Mouse (Mus musculus) CH12.LX (cell line): ENCODE data around the gene Eef1a1. TPM values are rescaled to one million over a fixed set of nuclear protein-coding genes. Genes with fewer than 3 reads are reported as not detected.

Experiments used
- DNase-seq: peaks from one replicate; pipeline ENCODE4 v3.0.0-alpha.2; 2013; ENCODE audit errors: extremely low read depth
- H3K27ac ChIP-seq: 2 replicates; pipeline ENCODE4 v1.5.1; 2012; ENCODE audit warnings: low read depth, mild to moderate bottlenecking, control low read depth, moderate library complexity; ENCODE audit not compliant: insufficient read depth
- H3K27me3 ChIP-seq: replicated peaks from 2 replicates; pipeline ENCODE3; 2012; ENCODE audit warnings: inconsistent platforms
- H3K36me3 ChIP-seq, 2 experiments: replicated peaks in 1 of 2; 2 replicates each; pipeline versions ENCODE3 to v1.6.1; 2012; ENCODE audit warnings: inconsistent platforms in 1 of 2, low read length in 1 of 2, mild to moderate bottlenecking in 1 of 2, mixed read lengths in 1 of 2, moderate library complexity in 1 of 2; ENCODE audit not compliant: control insufficient read depth in 1 of 2, insufficient read depth in 1 of 2
- H3K4me1 ChIP-seq, 2 experiments: 2 replicates each; pipeline ENCODE4 v1.6.1; 2012; ENCODE audit warnings: inconsistent platforms in 1 of 2, moderate library complexity in 1 of 2; ENCODE audit not compliant: insufficient read depth in 2 of 2, control insufficient read depth in 1 of 2
- H3K4me2 ChIP-seq: 2 replicates; pipeline ENCODE4 v1.6.1; 2012; ENCODE audit warnings: low read depth, mild to moderate bottlenecking, control low read depth; ENCODE audit not compliant: poor library complexity, insufficient read depth, severe bottlenecking
- H3K4me3 ChIP-seq, 3 experiments: fragments of 150-350 bp in 1 of 3; sonication (generic) in 1 of 3; replicated peaks in 1 of 3; 2 replicates each; pipeline versions ENCODE3 to v1.5.1; 2011 to 2012; ENCODE audit warnings: low read depth in 2 of 3, low read length in 2 of 3, mild to moderate bottlenecking in 2 of 3, moderate library complexity in 2 of 3, control low read depth in 1 of 3, improper control_type of control experiment in 1 of 3, inconsistent platforms in 1 of 3, mixed read lengths in 1 of 3; ENCODE audit not compliant: poor library complexity in 1 of 3
- H3K79me2 ChIP-seq: replicated peaks from 2 replicates; pipeline ENCODE4 v1.6.1; 2012; ENCODE audit warnings: mild to moderate bottlenecking, moderate library complexity; ENCODE audit not compliant: control insufficient read depth, poor library complexity, insufficient read depth, severe bottlenecking; ENCODE audit errors: extremely low read depth
- H3K9ac ChIP-seq: 2 replicates; pipeline ENCODE4 v1.6.1; 2012; ENCODE audit warnings: low read depth, mild to moderate bottlenecking, control low read depth, moderate library complexity; ENCODE audit not compliant: insufficient read depth
- H3K9me3 ChIP-seq: replicated peaks from 2 replicates; pipeline ENCODE3; 2012; ENCODE audit warnings: low read length, inconsistent platforms, mixed read lengths
- BHLHE40 ChIP-seq: IDR thresholded peaks from 2 replicates; pipeline ENCODE4 v1.6.1; 2011; ENCODE audit warnings: mild to moderate bottlenecking, low read depth, low read length, improper control_type of control experiment
- CHD1 ChIP-seq: IDR thresholded peaks from 2 replicates; pipeline ENCODE4 v1.6.1; 2012; ENCODE audit warnings: low read depth, low read length, improper control_type of control experiment, inconsistent platforms
- CHD2 ChIP-seq: IDR thresholded peaks from 2 replicates; pipeline ENCODE4 v1.6.1; 2011; ENCODE audit warnings: low read length, improper control_type of control experiment
- CTCF ChIP-seq, 2 experiments: IDR thresholded peaks in 1 of 2; conservative IDR thresholded peaks in 1 of 2; 2 replicates each; pipeline ENCODE4 v1.5.1; 2011 to 2012; ENCODE audit warnings: low read depth in 2 of 2, low read length in 2 of 2, improper control_type of control experiment in 1 of 2, inconsistent platforms in 1 of 2, mild to moderate bottlenecking in 1 of 2, moderate library complexity in 1 of 2
- E2F4 ChIP-seq: IDR thresholded peaks from 2 replicates; pipeline ENCODE4 v1.6.1; 2011; ENCODE audit warnings: low read depth, low read length, improper control_type of control experiment; ENCODE audit not compliant: insufficient replicate concordance
- ELF1 ChIP-seq: IDR thresholded peaks from 2 replicates; pipeline ENCODE4 v1.6.1; 2014; ENCODE audit warnings: low read depth, mild to moderate bottlenecking, inconsistent platforms, low read length, improper control_type of control experiment
- EP300 ChIP-seq: IDR thresholded peaks from 2 replicates; pipeline ENCODE4 v1.6.1; 2011; ENCODE audit warnings: low read length, improper control_type of control experiment
- ETS1 ChIP-seq: conservative IDR thresholded peaks from 2 replicates; pipeline ENCODE4 v1.6.1; 2012; ENCODE audit warnings: low read depth, mild to moderate bottlenecking, inconsistent platforms, low read length, improper control_type of control experiment, moderate library complexity
- HCFC1 ChIP-seq: IDR thresholded peaks from 2 replicates; pipeline ENCODE4 v1.6.1; 2012; ENCODE audit warnings: low read depth, mild to moderate bottlenecking, inconsistent platforms, low read length, improper control_type of control experiment
- IRF4 ChIP-seq: IDR thresholded peaks from 2 replicates; pipeline ENCODE4 v1.6.1; 2014; ENCODE audit warnings: low read depth, mild to moderate bottlenecking, inconsistent platforms, low read length, improper control_type of control experiment
- JUN ChIP-seq: IDR thresholded peaks from 2 replicates; pipeline ENCODE4 v1.6.1; 2011; ENCODE audit warnings: low read depth, mild to moderate bottlenecking, low read length, improper control_type of control experiment, moderate library complexity; ENCODE audit not compliant: insufficient read depth
- KAT2A ChIP-seq: IDR thresholded peaks from 2 replicates; pipeline ENCODE4 v1.6.1; 2012; ENCODE audit warnings: low read length, improper control_type of control experiment, inconsistent platforms; ENCODE audit not compliant: insufficient replicate concordance
- MEF2A ChIP-seq: IDR thresholded peaks from 2 replicates; pipeline ENCODE4 v1.6.1; 2014; ENCODE audit warnings: low read depth, mild to moderate bottlenecking, inconsistent platforms, low read length, improper control_type of control experiment, borderline replicate concordance
- MXI1 ChIP-seq: IDR thresholded peaks from 2 replicates; pipeline ENCODE4 v1.6.1; 2011; ENCODE audit warnings: mild to moderate bottlenecking, low read depth, low read length, improper control_type of control experiment
- MYC ChIP-seq: IDR thresholded peaks from 2 replicates; pipeline ENCODE4 v1.6.1; 2011; ENCODE audit warnings: low read depth, mild to moderate bottlenecking, improper control_type of control experiment, low read length
- NELFE ChIP-seq: IDR thresholded peaks from 2 replicates; pipeline ENCODE4 v1.6.1; 2011; ENCODE audit warnings: low read depth, low read length, improper control_type of control experiment
- PAX5 ChIP-seq: IDR thresholded peaks from 2 replicates; pipeline ENCODE4 v1.6.1; 2012; ENCODE audit warnings: low read length, inconsistent platforms, mixed read lengths
- POLR2A ChIP-seq: IDR thresholded peaks from 2 replicates; pipeline ENCODE4 v1.6.1; 2011; ENCODE audit warnings: low read depth, mild to moderate bottlenecking, improper control_type of control experiment, low read length
- RAD21 ChIP-seq: IDR thresholded peaks from 2 replicates; pipeline ENCODE4 v1.6.1; 2011; ENCODE audit warnings: low read depth, mild to moderate bottlenecking, low read length, improper control_type of control experiment, moderate library complexity
- RCOR1 ChIP-seq: conservative IDR thresholded peaks from 2 replicates; pipeline ENCODE4 v1.6.1; 2012; ENCODE audit warnings: low read depth, mild to moderate bottlenecking, inconsistent platforms, low read length, improper control_type of control experiment
- SIN3A ChIP-seq: IDR thresholded peaks from 2 replicates; pipeline ENCODE4 v1.6.1; 2012; ENCODE audit warnings: low read length, improper control_type of control experiment, inconsistent platforms
- TBP ChIP-seq: conservative IDR thresholded peaks from 2 replicates; pipeline ENCODE4 v1.6.1; 2011; ENCODE audit warnings: low read depth, low read length, improper control_type of control experiment
- UBTF ChIP-seq: IDR thresholded peaks from 2 replicates; pipeline ENCODE4 v1.6.1; 2012; ENCODE audit warnings: low read depth, mild to moderate bottlenecking, inconsistent platforms, low read length, improper control_type of control experiment, moderate library complexity
- USF1 ChIP-seq: IDR thresholded peaks from 2 replicates; pipeline ENCODE4 v1.6.1; 2014; ENCODE audit warnings: low read depth, mild to moderate bottlenecking, inconsistent platforms, low read length, improper control_type of control experiment
- USF2 ChIP-seq: conservative IDR thresholded peaks from 2 replicates; pipeline ENCODE4 v1.6.1; 2011; ENCODE audit warnings: low read depth, low read length, improper control_type of control experiment
- ZC3H11A ChIP-seq: IDR thresholded peaks from 2 replicates; pipeline ENCODE4 v1.6.1; 2012; ENCODE audit warnings: low read depth, mild to moderate bottlenecking, inconsistent platforms, low read length, improper control_type of control experiment
- ZKSCAN1 ChIP-seq: IDR thresholded peaks from 2 replicates; pipeline ENCODE4 v1.6.1; 2012; ENCODE audit warnings: low read depth, inconsistent platforms, low read length, improper control_type of control experiment, borderline replicate concordance
- ZMIZ1 ChIP-seq: IDR thresholded peaks from 2 replicates; pipeline ENCODE4 v1.6.1; 2012; ENCODE audit warnings: low read depth, mild to moderate bottlenecking, inconsistent platforms, low read length, improper control_type of control experiment
- dilution Hi-C: fragments of 300-500 bp; cut with MboI; formaldehyde crosslinking; loops from 2 replicates; pipeline ENCODE4 v1.14.3; 2020; ENCODE audit warnings: low sequenced_read_pairs; ENCODE audit not compliant: extremely low pct_unique_long_range_greater_than_20kb, extremely low pct_ligation_motif_present
- in situ Hi-C: fragments of 300-500 bp; cut with MboI; formaldehyde crosslinking; loops from 3 replicates; pipeline ENCODE4 v1.14.3; 2019; ENCODE audit warnings: low sequenced_read_pairs, low pct_ligation_motif_present, low pct_unique_long_range_greater_than_20kb, mixed read lengths
- polyA plus RNA-seq: library from polyadenylated mRNA; unstranded; fragments of >175 nt; gene quantifications from 2 replicates; pipeline ENCODE4 v1.2.1, GENCODE M21; 2012; ENCODE audit warnings: low read depth; ENCODE audit not compliant: insufficient read length
- total RNA-seq, 2 experiments: library from RNA; depleted of rRNA; stranded (reverse); fragments of 300-350 nt in 1 of 2; fragments of >200 nt in 1 of 2; gene quantifications; 2 replicates each; pipeline ENCODE4 v1.2.3; 2012 to 2014

Eef1a1 gene
- total and polyA plus RNA-seq, 3 experiments = 12,362 to 21,026 (median 18,409) TPM

GRCm38 (mm10) chr9:78503223-78504079 lies 14.5 kb upstream of the Eef1a1 start (continued):
- TF ChIP-seq UBTF = no peak
- peak; percentile 95 for TF ChIP-seq CHD1
- TF ChIP-seq POLR2A = peak; percentile 42
- no peak for TF ChIP-seq HCFC1
- no peak for TF ChIP-seq ETS1
- no peak for TF ChIP-seq IRF4
- TF ChIP-seq EP300 = no peak
- no peak for TF ChIP-seq USF2
- TF ChIP-seq KAT2A = no peak
- TF ChIP-seq E2F4 = no peak
- TF ChIP-seq BHLHE40 = peak; percentile 22; the same call in 1 of the 2 replicates

- H3K4me1 ChIP-seq = peaks cover 4 to 19% of the 10 kb centered on the region in 2 experiments
- DNase-seq = no peak
- no peak overlapping the region for H3K4me3 ChIP-seq
- no peaks in the 10 kb centered on the region for H3K27me3 ChIP-seq
- peaks cover 19% of the 10 kb centered on the region for H3K79me2 ChIP-seq
- no peak overlapping the region for H3K27ac ChIP-seq
- no peak overlapping the region for H3K4me2 ChIP-seq
- H3K9me3 ChIP-seq = no peaks in the 10 kb centered on the region
- TF ChIP-seq MEF2A (no peak), SIN3A (no peak), CHD2 (no peak), ZMIZ1 (no peak), CTCF (conservative IDR thresholded peaks at IDR 0.05 in 1 of 2, IDR thresholded peaks at IDR 0.05 in 1 of 2; ENCODE audit: low read depth in 2 of 2, low read length in 2 of 2) (peak in 1 of 2 experiments; percentile 19; a peak in 1 of 4 replicates), BHLHE40 (no peak), JUN (no peak)
- TF ChIP-seq, all 38 proteins: peak for 1
- H3K36me3 ChIP-seq = no peaks in the 10 kb centered on the region
- dilution Hi-C loops (no loop called here), in situ Hi-C loops (no loop called here)
- no peak overlapping the region for H3K9ac ChIP-seq
Measured at GRCm38 (mm10) chr9:78501284-78501683, 12.3 kb upstream of the Eef1a1 start.

- H3K4me2 ChIP-seq = no peak overlapping the region
- H3K79me2 ChIP-seq = peaks cover 15% of the 10 kb centered on the region
- TF ChIP-seq MYC = no peak
- TF ChIP-seq USF1 = no peak
- TF ChIP-seq CHD2 = no peak
- TF ChIP-seq RAD21 = no peak
- TF ChIP-seq KAT2A = no peak
- TF ChIP-seq USF2 = no peak
- TF ChIP-seq NELFE = no peak
- TF ChIP-seq E2F4 = no peak
- TF ChIP-seq MXI1 = no peak
- TF ChIP-seq ETS1 = no peak
- TF ChIP-seq POLR2A = no peak
- TF ChIP-seq ZKSCAN1 = no peak
- no peak for TF ChIP-seq RCOR1
- TF ChIP-seq TBP = no peak
- TF ChIP-seq ELF1 = no peak
- TF ChIP-seq ZC3H11A = no peak
- TF ChIP-seq PAX5 = no peak
- TF ChIP-seq BHLHE40 = no peak
- no peak for TF ChIP-seq UBTF
- H3K27me3 ChIP-seq = no peaks in the 10 kb centered on the region
- no peak overlapping the region for H3K9ac ChIP-seq
- dilution Hi-C loops = no loop called here
- no peaks in the 10 kb centered on the region for H3K9me3 ChIP-seq
- DNase-seq = no peak
- no peaks in the 10 kb centered on the region for H3K36me3 ChIP-seq
- no peak overlapping the region for H3K4me3 ChIP-seq
- no peak overlapping the region for H3K27ac ChIP-seq
- peaks cover 0 to 23% of the 10 kb centered on the region in 2 experiments; a peak in 2 of 4 replicates for H3K4me1 ChIP-seq
- in situ Hi-C loops = no loop called here
Measured at GRCm38 (mm10) chr9:78500386-78500785, 11.4 kb upstream of the Eef1a1 start.
